Mouse (Mus musculus) limb, embryonic 14.5 days (tissue): Measurements from ENCODE around the gene Sipa1. TPM values are rescaled to one million over a fixed set of nuclear protein-coding genes. Genes with fewer than 3 reads are reported as not detected.

Experiments used
- ATAC-seq: fragments of 200-750 bp; cut with Nextera tagmentation; 2 replicates; pipeline ENCODE4 v1.8.0; 2017; ENCODE audit warnings: low read depth, moderate number of reproducible peaks, moderate TSS enrichment; ENCODE audit not compliant: low FRiP score
- DNase-seq: peaks from one replicate; pipeline ENCODE4 v3.0.0-alpha.2; 2015; ENCODE audit warnings: low spot score
- H3K27ac ChIP-seq: fragments of 300-500 bp; sonication (generic); replicated peaks from 2 replicates; pipeline ENCODE4 v1.5.1; 2014; ENCODE audit warnings: low read depth, mild to moderate bottlenecking, low read length, moderate library complexity, mixed read lengths
- H3K27me3 ChIP-seq: fragments of 300-500 bp; sonication (generic); 2 replicates; pipeline ENCODE4 v1.6.1; 2014; ENCODE audit warnings: low read length, mixed read lengths; ENCODE audit not compliant: control insufficient read depth, insufficient read depth
- H3K36me3 ChIP-seq: fragments of 300-500 bp; sonication (generic); 2 replicates; pipeline ENCODE4 v1.6.1; 2014; ENCODE audit warnings: mild to moderate bottlenecking, low read length, moderate library complexity, mixed read lengths; ENCODE audit not compliant: control insufficient read depth, insufficient read depth
- H3K4me1 ChIP-seq: fragments of 300-500 bp; sonication (generic); 2 replicates; pipeline ENCODE4 v1.6.1; 2014; ENCODE audit warnings: antibody characterized with exemption, low read length, mixed read lengths; ENCODE audit not compliant: control insufficient read depth, insufficient read depth
- H3K4me2 ChIP-seq: fragments of 300-500 bp; sonication (generic); replicated peaks from 2 replicates; pipeline ENCODE4 v1.6.1; 2014; ENCODE audit warnings: low read depth, mild to moderate bottlenecking, low read length, moderate library complexity; ENCODE audit not compliant: severe bottlenecking
- H3K4me3 ChIP-seq: fragments of 300-500 bp; sonication (generic); replicated peaks from 2 replicates; pipeline ENCODE4 v1.5.1; 2014; ENCODE audit warnings: low read length
- H3K9ac ChIP-seq: fragments of 300-500 bp; sonication (generic); 2 replicates; pipeline ENCODE4 v1.6.1; 2014; ENCODE audit warnings: mild to moderate bottlenecking, low read depth, low read length, moderate library complexity; ENCODE audit not compliant: severe bottlenecking
- H3K9me3 ChIP-seq: fragments of 300-500 bp; sonication (generic); 2 replicates; pipeline ENCODE4 v1.6.1; 2016; ENCODE audit warnings: low read length; ENCODE audit not compliant: control insufficient read depth
- POLR2A ChIP-seq: fragments of 200-500 bp; IDR thresholded peaks from 2 replicates; pipeline ENCODE4 v1.8.0; 2012; ENCODE audit warnings: inconsistent platforms, mild to moderate bottlenecking, moderate library complexity, borderline replicate concordance; ENCODE audit not compliant: insufficient read depth, insufficient read length; ENCODE audit errors: extremely low read depth
- WGBS: fragments of 180-500 bp; shearing (Covaris S2); extraction: QIAGEN DNeasy Blood & Tissue Kit; methylation state at CpG from one replicate; pipeline ENCODE4 v1.1.7; 2014; 5-methylcytosine and 5-hydroxymethylcytosine counted together
- polyA plus RNA-seq, 2 experiments: library from polyadenylated mRNA; depleted of rRNA in 1 of 2; stranded (reverse) in 1 of 2; unstranded in 1 of 2; fragments of >200 nt; fragmentation: Nextera tagmentation in 1 of 2; extraction: Ambion mirVana in 1 of 2; gene quantifications; 2 replicates each; pipeline versions ENCODE4 v1.2.1 to v1.2.3; 2012 to 2014

Gene Sipa1
- polyA plus RNA-seq (2012; rRNA removed) (62.5 and 86.0 TPM in 2 replicates), polyA plus RNA-seq (2014; fragmentation: Nextera tagmentation; extraction: Ambion mirVana) (27.9 and 29.1 TPM in 2 replicates)

DNA sequence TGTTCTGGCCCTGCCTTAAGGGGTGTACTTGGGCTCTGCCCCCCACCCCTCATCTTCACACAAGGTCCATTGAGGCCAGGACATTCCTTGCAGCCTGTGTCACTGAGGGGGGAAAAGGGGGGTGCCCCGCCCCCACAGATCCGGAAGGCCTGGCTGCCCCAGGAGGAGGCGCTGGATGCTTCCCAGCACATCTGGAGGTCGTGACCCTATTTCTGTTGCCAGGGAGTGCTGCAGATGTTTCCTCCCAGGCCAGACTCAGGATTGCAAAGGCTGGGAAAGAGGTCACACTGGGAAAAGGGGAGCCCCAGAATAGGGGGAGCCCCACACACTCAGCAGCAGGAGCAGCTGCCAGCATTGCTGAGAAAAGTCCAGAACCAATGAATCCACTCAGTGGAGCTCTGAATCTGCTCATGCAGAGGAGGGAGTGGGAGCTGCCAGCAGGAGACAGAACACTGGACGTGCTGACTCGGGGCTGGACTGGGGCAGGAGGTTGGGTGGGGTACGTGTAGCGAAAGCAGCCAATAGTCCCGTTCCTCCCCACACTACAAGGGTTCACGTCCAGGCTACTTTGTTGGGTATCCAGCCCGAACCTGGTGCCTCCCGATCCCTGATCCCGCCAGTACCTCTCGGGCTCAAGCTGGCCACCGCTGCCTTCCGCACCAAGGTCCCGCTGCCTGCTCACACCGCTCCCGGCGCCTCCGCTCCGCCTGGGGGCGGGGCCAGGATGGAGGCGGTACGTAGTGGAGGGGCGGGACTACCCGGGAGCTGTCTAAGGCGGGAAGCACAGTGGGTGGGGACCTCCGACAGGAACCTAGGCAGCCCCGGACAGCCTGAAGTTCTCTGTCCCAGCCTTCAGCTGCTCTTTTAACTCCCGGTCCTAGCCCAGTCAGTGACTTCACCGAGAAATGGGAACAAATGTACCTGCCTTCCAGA, at the start of gene Sipa1:
Sipa1 (minus strand) TSS at position 727 of the 933 bp plus-strand sequence.
- Histone ChIP-seq H3K4me1 (peaks cover 15% of the 10 kb centered on the region), H3K27ac (peak within 1 kb of the TSS; percentile 80), H3K9ac (peak within 1 kb of the TSS; percentile 54), H3K9me3 (no peaks in the 10 kb centered on the region), H3K4me2 (peak within 1 kb of the TSS; percentile 50), H3K4me3 (peak within 1 kb of the TSS; percentile 46), H3K36me3 (peaks cover 50% of the 10 kb centered on the region), H3K27me3 (no peaks in the 10 kb centered on the region)
- under 1% methylated on average over 29 of the region's 32 CpGs for WGBS
- DNase-seq, result peak; percentile 89
- ATAC-seq, result peak; percentile 91
- peak; percentile 65; the same call in 1 of the 2 replicates for TF ChIP-seq POLR2A

DNA sequence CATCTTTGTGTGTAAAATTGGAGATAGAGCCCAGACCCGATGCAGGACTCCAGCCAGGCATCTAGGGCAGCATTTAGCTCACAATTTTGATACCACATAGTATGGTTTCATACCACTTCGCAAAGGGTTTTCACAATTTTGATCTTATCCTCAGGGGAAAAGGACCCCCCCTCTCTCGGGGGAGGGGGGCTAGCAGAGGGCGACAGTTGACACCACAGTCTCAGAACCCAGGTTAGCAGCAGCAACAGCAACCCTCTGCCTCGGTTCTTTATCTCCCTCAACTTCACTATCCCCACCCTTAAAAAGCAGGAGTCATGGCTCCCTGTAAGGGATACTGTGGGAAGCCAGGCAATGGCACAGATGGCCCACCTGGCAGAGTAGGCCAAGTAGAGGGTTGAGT, 49.7 kb upstream of the Sipa1 start:
- WGBS, result 71% methylated on average over 5 of the region's 5 CpGs
- Histone ChIP-seq H3K4me1 (peaks cover 18% of the 10 kb centered on the region), H3K27me3 (no peaks in the 10 kb centered on the region), H3K4me2 (no peak overlapping the region; the same call in 1 of the 2 replicates), H3K9ac (no peak overlapping the region), H3K4me3 (no peak overlapping the region), H3K27ac (0 out of 2 replicates have a peak overlapping the region, but pooled peaks have one; percentile 19), H3K36me3 (peaks cover 67% of the 10 kb centered on the region), H3K9me3 (no peaks in the 10 kb centered on the region)
- DNase-seq (no peak), ATAC-seq (peak; percentile 31)
- no peak for TF ChIP-seq POLR2A

DNA sequence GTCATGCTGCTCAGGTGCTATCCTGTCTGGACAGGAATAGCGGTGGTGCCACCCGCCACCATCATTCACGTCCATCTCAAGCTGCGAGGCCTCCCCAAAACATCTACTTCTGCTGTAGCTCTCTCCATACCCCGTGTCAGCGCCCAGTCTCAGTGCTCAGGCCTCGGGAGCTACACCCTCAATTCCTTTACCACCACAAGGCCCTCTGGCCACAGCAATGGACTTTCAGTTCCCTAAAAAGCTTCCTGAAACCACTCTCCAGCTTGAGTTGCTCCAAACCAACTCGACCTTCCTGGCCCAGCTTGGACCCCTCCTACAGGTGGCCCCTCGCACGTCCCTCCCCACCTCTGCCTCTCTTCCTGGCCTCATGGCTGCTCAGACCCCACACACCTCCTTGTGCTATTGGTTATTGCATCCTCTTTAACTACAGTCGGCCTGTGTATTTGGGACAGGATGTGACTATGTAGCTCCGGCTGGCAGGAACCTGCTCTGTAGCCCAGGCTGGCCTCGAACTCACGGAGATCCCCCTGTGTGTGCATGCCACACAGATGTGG, 48.5 kb upstream of the Sipa1 start:
- peaks cover 18% of the 10 kb centered on the region for H3K4me1 ChIP-seq
- 87% methylated on average over 14 of the region's 14 CpGs for WGBS
- H3K36me3 ChIP-seq, result peaks cover 64% of the 10 kb centered on the region
- ATAC-seq (no peak), DNase-seq (no peak)
- H3K4me2 ChIP-seq, result no peak overlapping the region
- H3K27ac ChIP-seq, result no peak overlapping the region
- H3K9me3 ChIP-seq, result no peaks in the 10 kb centered on the region
- H3K4me3 ChIP-seq, result no peak overlapping the region
- TF ChIP-seq POLR2A, result no peak
- no peaks in the 10 kb centered on the region for H3K27me3 ChIP-seq
- no peak overlapping the region for H3K9ac ChIP-seq

DNA sequence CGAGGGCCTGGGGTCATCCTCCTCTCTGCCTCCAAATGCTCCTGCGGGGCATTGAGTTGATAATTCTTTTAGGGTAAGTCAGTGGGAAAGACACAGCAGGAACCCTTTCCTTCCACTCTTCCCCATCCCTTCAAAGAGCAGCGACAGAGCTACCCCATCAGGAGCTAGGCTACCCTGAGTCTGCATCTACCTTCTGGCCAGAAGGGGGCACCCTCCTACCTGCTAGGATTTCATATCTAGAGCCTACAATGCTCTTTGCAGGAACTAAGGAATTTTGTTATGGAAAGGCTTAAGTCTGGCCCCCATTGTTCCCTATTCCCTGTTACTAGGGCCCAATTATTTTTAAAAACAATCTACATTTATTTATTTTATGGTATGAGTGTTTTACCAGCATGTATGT, 47.7 kb upstream of the Sipa1 start:
- no peak overlapping the region for H3K9ac ChIP-seq
- H3K9me3 ChIP-seq, result no peaks in the 10 kb centered on the region
- H3K27ac ChIP-seq, result no peak overlapping the region
- no peak overlapping the region for H3K4me3 ChIP-seq
- no peak for TF ChIP-seq POLR2A
- no peak for ATAC-seq
- no peak overlapping the region for H3K4me2 ChIP-seq
- peak; percentile 64 for DNase-seq
- peaks cover 72% of the 10 kb centered on the region for H3K36me3 ChIP-seq
- peaks cover 16% of the 10 kb centered on the region for H3K4me1 ChIP-seq
- WGBS, result 25% methylated on average over 3 of the region's 3 CpGs
- H3K27me3 ChIP-seq, result no peaks in the 10 kb centered on the region

DNA sequence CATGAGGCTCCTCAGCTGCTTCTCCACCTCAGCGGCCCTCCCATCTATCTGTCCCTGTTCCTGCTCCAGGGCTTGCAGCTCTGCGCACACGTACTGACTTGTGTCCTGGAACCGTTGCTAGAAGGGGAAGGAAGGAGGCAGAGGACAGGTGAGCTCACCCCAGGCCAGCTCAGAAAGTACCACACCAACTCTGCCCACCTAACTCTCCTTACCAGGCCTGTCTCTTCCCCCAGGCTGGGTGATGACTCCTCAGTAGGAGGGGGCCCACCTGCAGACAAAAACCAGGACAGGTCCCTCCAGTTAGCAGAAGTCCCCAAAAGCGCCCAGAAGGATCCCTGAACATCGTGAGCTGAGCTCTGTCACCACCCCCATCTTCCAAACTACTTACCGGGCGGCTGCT, 47.1 kb upstream of the Sipa1 start:
- no peak overlapping the region for H3K9ac ChIP-seq
- 87% methylated on average over 8 of the region's 8 CpGs for WGBS
- TF ChIP-seq POLR2A, result no peak
- H3K4me2 ChIP-seq, result no peak overlapping the region
- H3K4me1 ChIP-seq, result peaks cover 11% of the 10 kb centered on the region
- no peak overlapping the region for H3K27ac ChIP-seq
- no peak overlapping the region for H3K4me3 ChIP-seq
- no peaks in the 10 kb centered on the region for H3K27me3 ChIP-seq
- peaks cover 73% of the 10 kb centered on the region for H3K36me3 ChIP-seq
- no peaks in the 10 kb centered on the region for H3K9me3 ChIP-seq
- no peak for DNase-seq
- ATAC-seq, result no peak
